Mouse (Mus musculus) ES-Bruce4 (cell line): ENCODE measurements around the gene Nrip3.

ENCODE experiments used
- CTCF ChIP-seq: IDR thresholded peaks from one replicate; pipeline ENCODE4 v1.8.1; 2011; ENCODE audit warnings: low read depth, low read length
- EP300 ChIP-seq: IDR thresholded peaks from 2 replicates; pipeline ENCODE4 v1.6.1; 2011; ENCODE audit warnings: low read depth, low read length; ENCODE audit not compliant: insufficient read depth
- POLR2A ChIP-seq: IDR thresholded peaks from one replicate; pipeline ENCODE4 v1.8.1; 2011; ENCODE audit warnings: low read length; ENCODE audit not compliant: insufficient read depth

GRCm38 (mm10) chr7:109826911-109827310 is 45.1 kb upstream of the Nrip3 start:
- no peak for TF ChIP-seq CTCF
- no peak for TF ChIP-seq POLR2A
- TF ChIP-seq EP300, result no peak
